Mouse (Mus musculus) T-helper 1 cell (primary cell): ENCODE measurements around the gene Pafah1b1.

ENCODE experiments used
- in situ Hi-C: fragments of 300-600 bp; cut with MboI, MseI; formaldehyde crosslinking; loops from one replicate; pipeline ENCODE4 v1.15.1; 2025; ENCODE audit warnings: high pct_unique_total_duplicates

Pafah1b1 gene

DNA sequence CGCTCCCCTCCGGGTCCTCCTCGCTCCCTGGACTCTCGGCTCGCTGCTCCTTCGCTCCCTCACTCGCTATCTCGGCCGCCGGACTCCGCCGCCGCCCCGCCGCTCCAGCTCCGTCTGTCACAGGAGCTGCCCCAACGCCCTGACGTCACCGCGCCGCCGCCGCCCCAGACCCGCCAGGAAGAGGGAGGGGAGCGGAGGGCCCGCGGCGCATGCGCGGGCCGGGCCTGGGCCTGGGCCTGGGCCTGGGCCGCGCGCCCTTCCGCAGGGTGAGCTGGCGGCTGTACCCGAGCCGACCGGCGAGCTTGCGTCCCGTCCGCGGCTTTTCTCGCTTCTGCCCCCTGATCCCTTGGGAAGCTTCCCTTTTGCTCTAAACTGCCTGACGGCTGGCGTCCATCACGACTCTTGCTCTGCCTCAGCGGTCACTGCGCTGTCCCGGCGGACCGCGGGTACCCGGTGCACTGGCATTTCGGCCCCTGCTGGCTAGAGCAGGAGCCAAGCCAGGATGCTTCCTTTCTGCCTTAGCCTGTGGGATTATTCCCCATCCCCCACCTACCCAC, at the start of gene Pafah1b1:
Gene Pafah1b1 (minus strand): TSS at position 436 of the 557 bp plus-strand sequence.
- in situ Hi-C loops: no loop called here

DNA sequence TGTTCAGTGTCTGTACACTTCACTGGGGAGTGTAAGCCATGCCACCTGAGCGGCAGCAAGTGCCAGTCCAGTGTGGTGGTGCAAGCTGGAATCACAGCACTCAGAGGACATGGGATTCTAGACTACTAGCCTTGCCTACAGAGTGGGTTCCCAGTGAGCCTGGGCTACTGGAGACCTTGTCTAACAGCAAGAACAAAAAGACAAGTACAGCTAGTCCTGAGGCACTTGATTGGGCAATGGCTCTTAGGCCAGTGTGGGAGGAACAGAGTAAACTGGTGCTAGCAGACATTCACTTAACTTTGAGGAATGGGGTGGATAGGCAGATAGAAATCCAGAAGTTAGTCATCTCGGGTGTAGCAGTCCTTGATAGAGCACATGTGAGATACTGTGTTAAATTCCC, 47.9 kb upstream of the Pafah1b1 start:
- in situ Hi-C loops: no loop called here

DNA sequence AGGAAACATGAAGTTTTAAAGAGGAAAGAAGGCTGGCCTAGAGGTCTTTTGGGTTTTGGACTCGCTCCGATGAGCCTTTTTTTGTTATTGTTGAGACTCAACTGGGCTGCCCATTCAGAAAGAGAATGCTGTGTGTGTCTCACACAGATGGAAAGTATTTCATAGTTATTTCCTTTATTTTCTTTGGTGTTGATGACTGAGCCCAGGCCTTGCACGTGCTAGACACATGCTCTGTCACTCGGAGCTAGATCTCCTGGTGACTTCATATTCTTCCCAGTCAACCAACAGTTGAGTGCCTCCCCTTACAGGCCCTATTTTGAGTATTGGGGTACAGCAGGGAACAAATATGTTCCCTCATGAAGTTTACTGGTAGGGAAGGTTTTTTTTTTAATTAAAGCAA, 47.2 kb upstream of the Pafah1b1 start:
- in situ Hi-C loops: no loop called here

DNA sequence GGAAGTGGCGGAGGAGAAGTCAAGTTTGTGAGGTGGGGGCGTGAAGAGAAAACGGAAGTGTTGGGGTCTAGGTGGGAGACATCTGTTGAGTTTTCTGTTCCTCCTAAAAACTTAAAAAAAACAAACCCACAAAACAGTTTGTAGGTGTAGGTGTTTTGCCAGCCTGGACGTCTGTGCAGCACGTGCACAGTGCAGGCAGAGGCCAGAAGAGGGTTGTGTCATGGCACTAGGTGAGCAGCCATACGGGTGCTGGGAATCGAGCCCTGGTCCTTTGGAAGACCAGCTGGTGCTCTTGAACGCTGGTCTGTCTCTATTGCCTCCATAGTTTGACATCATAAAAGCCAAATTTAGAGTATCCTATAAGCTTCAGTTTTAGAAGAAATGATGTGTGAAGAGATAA, 46.8 kb upstream of the Pafah1b1 start:
- in situ Hi-C loops: no loop called here

DNA sequence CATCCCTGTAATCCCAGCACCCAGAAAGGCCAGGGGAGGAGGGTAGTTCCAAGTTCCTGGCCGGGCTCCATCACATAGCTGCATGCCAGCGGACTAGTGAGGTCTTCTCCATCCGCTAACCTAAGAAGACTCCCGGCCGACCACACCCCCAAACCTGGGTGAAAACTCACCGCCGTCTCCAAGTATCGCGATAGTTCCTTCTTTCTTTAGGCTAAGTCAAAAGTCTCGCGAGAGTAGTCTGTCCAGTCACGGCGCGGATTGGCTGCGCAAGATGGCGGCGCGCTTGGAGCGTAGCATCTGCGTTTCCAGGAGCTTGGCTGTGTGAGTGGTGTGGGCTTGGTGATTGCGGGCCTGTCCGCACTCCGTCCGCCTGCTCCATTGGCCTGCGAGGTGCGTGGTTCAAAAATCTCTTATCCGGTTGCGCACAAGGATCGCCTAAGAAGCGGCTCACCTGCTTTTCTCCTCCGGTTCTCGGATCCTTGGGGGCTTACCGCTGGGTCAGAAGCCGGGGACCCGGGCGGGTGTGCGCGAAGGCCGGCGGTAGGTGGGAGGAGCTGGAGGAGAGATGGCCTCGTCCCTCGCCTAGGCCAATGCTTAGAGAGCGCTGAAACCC, 46.2 kb upstream of the Pafah1b1 start, which contains the start of gene Mettl16:
Gene Mettl16 (plus strand): TSS at position 236 of the 613 bp plus-strand sequence.
- in situ Hi-C loops: no loop called here

DNA sequence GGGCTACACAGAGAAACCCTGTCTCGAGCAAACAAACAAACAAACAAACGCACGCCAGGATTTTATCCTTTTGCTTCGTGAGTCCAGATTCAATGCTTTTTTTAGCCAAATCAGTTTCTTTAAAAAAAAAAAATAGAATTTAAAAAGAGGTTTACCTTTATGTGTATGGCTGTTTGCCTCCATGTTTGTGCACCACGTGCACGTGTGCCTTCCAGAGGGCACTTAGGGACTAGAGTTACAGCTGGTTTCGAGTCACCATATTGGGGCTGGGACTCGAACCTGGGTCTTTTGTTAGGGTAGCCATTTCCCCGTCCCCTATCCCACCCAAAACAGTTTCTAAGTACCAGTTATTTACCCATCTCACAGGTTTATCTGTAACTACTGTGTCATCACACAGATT, 45.6 kb upstream of the Pafah1b1 start:
- in situ Hi-C loops: no loop called here

DNA sequence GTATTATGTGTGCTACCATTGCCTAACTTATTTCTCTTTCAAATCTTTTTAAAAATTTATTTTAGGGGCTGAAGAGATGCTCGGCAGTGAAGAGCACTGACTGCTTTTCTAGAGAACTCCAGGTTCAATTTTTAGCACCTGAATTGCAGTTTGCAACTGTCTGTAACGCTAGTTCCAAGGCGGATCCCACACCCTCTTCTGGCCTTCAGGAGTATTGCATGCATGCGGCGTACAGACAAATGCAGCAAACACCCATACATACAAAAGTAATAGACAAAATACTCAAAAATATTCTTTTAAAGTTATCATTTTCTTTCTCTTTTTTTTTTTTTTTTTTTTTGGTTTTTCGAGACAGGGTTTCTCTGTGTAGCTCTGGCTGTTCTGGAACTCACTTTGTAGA, 43.6 kb upstream of the Pafah1b1 start:
- in situ Hi-C loops: no loop called here

DNA sequence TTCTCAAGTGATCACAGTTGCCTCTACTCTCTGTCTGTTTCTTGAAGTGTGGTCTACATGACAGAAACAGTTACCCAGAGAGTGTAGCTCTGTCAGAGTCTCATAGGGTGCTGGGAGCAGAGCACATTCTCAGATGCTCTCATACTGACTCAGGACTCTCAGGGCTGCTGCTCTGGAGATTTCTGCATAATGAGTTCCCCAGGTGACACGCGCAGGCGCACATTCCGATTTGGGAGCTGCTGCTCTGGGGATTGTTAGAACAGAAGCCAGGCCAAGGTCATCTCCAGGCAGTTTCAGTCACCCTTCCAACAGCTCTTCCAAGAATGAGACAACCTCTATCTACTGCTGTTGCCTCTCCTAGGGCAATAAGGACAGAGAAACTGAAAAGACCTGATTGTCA, 43.0 kb upstream of the Pafah1b1 start:
- in situ Hi-C loops: no loop called here

DNA sequence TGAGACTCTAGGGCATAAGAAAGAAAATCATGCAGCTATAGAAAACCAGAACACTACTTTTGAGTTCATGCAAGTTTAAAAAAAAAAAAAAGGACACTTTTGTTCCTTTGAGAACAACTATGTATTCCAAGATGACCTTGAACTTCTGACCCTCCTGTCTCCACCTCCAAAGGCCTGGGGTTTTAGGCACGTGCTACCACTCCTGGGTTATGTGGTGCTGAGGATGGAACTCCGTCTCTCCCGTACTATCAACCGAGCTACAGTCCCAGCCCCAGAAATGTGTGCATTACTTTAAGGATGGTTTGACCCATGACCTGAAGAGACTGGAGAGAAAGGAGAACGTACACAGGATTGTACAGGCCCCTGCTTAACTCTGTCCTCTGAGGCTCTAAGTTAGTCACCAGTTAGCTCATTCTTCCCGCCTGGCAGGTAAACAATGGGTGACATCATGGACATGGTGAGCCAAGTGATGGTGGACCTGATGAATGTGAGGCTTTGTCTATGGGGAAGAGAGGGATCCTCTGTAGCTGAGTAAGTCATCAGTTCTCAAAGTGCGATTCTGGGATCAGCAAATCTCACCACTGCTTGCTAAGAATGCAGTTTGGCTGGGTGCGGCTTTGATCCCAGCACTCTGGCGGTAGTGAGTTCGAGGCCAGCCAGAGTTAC, 39.6 kb upstream of the Pafah1b1 start:
- in situ Hi-C loops: no loop called here

DNA sequence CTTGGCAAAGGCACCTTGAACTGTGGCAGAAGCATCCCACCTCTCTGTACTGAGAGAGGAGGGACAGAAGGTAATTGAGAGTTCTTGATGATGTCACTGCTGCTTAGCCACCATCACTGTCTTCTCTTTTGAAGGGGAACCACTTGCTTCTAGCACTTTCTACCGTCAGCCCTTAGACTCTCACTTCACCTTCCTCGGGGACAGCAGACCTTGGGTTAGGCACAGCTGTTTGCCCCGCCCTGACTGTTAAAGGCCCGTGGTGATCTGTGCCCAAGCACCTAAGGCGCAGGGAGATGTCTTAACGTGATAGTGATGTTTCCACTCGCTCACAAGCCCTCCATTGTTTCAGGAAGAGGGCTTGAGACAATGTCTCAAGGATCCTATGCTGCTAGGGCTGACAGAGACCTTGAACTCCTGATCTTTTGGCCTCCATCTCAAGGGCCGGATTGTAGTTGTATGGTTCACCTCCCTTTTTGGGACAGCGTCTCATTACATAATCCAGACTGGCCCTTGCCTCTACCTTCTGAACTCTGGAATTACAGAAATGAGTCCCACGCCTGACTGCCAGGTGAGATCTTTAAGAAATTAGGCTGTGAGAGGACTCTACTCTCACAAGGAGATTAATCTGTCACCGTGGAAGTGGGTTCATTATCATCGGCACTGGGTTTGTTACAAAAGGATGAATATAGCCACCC, 36.7 kb upstream of the Pafah1b1 start:
- in situ Hi-C loops: no loop called here

DNA sequence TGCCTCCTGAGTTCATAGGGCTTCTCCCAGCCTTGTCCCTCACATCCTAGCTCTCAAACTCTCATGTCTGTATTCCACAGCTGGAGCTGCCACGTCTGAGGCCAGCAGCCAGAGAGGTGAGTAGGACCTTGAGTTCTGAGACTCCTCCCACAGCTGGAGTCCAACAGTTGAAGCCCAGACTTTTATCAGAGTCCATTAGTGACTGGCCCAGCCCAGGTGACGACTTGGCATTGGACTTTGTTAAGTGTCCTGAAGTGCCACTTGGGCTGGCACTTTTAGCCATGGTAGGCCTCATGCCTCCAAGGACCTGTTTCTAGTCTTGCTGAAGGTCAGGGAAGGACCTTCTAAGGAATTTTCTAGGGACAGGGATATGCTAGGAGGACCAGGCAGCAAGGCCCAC, 32.2 kb upstream of the Pafah1b1 start:
- in situ Hi-C loops: no loop called here

DNA sequence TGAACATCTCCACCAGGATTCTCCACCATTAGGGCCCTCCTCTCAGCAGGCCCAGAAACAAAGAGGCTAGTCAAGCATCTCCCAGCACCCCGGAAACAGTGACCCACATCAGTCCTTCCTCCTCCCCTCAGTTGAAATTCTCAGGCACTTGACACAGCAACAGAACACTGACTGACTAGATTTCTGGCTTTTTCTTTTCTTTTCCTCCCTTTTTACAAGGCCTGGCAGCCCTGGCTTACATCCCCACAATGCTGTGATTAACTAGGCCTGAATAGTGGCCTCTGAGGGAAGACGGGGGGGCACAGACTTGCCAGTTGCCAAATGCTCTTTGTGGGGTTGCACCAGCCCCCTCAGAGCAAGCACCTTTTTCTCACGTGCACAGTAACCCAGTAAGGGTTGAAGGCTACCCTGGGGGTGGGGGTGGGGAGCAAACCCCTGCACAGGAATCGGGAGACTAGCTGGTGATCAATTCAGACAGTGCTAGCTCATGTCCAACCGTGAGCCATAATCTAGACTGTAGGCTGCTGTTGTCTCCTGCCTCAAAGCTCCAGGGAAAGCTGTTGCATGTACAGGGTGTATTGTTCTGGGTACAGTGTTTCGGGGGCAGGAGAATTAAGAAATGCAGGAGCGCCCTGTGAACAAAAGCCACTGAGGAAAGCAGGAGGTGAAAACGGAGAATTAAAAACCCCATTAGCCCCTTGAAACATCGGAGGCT, 27.0 kb upstream of the Pafah1b1 start:
- in situ Hi-C loops: no loop called here

DNA sequence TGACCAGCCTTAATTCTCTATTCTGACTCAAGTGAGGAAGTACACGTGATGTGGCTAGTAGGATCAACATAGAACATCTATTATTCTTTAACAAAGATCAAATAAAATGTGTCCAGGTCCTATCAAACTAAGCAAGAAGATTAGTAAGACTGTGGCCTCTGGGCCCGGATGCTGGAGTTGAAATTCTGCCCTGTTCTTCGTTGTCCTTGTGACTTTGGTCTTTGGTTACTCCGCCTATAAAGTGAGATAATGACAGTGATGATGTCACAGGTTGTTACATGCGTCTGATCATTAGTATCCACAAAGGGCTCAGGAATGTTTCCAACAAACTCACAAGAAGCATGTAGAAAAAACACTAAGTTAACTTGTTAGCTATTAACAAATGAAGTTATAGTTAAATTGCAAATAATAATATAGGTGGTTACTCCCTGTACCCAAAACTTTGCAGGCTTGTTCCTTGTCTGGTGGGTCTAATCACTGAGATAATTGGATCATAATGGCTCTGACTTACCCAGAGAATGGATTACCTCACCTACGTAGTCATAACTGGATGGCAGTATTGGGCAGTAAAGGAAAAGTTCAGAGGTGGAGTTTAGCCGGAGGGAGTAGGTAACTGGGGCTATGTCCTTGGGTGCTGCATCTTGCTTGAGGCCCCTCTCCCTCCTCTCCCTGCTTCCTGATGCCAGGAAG, 26.3 kb upstream of the Pafah1b1 start:
- in situ Hi-C loops: no loop called here

DNA sequence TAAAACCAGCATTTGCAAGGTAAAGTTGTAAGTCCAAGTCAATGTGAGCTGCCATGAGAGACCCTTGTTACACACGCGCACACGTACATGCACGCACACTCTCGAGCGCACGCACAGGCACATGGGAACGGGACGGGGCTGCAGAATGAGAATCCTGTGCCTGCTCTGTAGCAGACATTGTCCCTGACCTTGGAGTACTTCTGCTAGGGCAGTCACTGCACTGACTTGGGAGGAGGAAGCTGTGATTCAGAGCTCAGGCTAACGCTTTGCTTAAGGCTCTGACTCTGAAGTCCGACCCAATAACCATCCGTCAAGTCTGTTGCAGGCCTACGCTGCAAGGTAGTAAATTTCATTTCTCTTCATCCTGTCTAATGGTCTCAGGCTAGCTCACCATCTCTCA, 24.8 kb upstream of the Pafah1b1 start:
- in situ Hi-C loops: no loop called here

DNA sequence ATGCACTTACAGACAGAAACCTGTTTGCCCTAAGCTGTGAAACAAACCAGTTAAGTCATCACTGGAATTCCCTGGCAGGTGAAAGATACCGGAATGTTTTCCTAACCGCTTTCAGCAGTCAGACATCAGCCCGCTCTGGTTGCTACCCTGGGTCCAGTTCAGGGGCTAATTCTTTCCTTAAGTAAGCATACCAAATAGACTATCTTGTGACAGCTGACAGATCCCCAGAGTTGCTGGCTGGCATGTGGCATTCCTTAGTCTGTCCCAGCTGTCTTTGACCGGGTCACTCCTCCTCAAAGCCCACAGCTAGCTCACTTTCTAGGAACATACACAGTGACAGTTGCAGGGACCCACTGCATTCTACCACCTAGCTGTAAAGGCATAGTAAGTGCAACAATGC, 23.6 kb upstream of the Pafah1b1 start:
- in situ Hi-C loops: no loop called here

DNA sequence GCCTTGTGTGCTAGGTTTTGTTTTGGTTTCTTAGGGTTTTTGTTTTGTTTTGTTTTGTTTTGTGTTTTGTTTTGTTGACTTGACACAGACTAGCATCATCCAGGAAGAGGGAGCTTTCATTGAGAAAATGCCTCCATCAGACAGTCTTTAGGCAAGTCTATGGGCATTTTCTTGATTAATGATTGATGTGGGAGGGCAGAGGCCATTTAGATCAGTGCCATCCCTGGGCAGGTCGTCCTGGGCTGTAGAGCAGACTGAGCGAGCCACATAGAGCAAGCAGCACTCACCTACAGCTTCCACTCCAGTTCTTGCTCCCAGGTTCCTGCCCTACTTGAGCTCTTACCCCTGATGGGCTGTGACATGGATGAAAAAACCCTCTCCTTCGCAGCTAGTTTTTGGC, 13.4 kb upstream of the Pafah1b1 start:
- in situ Hi-C loops: no loop called here

DNA sequence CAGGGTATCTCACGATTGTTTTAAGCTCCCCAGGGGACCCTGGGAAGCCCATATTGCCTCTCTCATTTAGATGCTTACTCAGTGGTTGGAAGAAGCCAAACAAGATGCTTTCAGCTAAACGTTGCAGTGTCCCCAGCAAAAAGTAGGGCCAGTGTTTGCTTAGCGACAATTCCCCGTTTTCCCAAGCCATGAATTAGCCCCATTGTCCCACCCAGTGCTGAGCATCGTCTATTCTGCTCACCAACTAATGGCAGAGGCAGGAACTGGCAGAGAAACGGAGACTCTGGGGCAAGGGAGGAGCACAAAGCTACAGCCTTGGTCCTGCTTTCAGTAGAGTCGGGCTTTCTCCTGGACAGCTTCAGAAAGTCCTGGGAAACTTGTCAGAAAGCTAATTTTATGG, 10.4 kb upstream of the Pafah1b1 start:
- in situ Hi-C loops: no loop called here

DNA sequence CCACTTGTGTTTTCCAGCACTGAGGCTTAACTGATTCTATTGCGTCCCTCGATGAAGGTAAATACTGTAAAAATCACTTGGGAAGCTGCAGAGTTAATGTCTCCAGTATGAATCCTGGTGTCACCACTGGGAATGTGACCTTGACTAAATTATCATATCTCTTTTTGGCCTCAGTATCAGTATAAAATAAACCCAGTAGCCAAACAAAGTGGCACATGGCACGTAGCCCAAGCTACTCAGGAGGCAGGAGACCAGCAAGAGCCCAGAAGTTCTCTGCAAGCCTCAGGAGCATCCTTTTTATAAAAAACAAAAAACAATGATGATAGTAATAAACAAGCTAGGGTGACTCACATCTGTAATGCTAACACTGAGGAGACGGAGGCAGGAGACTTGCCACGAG, 711 bp upstream of the Pafah1b1 start:
- in situ Hi-C loops: no loop called here

DNA sequence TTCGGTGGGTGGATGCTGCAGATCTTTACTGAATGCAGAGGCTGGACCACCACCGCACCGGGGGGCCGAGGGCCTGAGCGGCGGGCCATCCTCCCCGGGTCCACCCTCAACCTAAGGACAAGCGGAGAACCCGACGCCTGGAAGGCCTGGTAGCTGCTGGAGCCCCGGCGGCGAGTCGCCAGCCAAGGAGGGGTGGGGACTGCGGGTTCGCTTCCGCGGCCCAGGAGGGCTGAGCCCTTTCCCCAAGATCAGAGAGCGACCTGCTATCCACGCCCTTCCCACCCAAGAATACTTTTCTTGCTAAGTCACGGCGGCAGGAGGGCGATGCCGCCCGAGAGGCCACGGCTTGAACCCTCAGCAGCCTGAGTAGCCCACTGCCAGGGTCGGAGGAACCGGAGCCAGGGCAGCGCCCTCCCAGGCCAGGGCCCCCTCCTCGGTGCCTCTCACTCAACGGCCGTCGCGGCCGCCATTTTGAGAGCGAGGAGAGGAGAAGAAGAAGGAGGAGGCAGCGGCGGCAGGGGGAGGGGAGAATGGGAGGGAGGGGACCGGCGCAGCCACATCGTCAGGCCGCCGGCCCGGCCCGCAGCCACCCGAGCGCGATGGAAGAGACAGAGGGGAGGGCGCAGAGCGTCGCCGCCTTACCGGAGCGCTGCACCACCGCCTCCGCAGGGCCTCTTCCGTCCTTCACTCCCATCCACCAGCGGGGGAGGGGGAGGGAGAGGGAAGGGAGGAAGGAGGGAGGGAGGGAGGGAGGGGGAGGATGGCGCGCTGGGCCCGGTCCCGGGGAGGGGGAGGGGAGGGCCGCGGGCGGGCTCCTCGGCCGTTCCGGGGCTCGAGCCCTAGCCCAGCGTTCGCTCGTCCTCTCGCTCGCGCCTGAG, 874 bp downstream of the Pafah1b1 start:
- in situ Hi-C loops: no loop called here

DNA sequence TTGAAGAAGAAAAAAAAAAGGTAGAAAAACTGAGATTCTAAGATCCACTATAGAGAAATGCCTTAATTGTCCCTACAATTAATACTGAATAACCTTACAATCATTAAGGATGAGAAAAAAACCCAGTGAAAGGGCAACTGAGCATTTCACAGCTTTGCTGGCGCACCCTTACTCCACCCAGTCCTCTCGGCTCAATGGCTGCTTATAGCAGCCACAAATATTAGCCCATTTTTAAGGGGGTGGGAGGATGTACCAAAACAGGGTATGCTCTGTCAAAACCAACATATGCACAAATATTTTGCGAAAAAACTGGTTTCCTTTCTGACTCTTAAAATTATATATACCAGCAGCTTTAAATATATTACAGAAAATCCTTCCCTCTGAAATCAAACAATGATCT, 2.5 kb downstream of the Pafah1b1 start:
- in situ Hi-C loops: no loop called here

DNA sequence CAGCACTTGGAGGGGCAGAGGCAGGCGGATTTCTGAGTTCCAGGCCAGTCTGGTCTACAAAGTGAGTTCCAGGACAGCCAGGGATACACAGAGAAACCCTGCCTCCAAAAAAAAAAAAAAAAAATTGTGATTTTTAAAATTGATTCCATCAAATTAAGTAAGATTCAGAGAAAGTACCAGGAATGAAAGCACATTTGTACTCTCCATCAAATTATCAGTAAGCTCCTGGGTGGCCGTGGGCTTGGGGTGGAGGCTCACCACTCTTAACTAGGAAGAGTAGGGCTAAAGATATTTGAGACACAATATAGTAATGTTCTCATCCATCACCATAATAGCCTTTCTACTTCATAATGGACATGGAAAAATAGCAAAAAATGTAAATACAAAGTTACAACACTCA, 3.3 kb downstream of the Pafah1b1 start:
- in situ Hi-C loops: no loop called here
